Mouse (Mus musculus) erythroblast, embryonic 14.5 days (primary cell): Measurements from ENCODE around the gene Gm1123. TPM values are rescaled to one million over a fixed set of nuclear protein-coding genes. Genes with fewer than 3 reads are reported as not detected.

ENCODE experiments used
- H3K27me3 ChIP-seq: 2 replicates; pipeline ENCODE4 v1.6.1; 2012; ENCODE audit warnings: inconsistent platforms; ENCODE audit not compliant: control insufficient read depth
- H3K36me3 ChIP-seq: 2 replicates; pipeline ENCODE4 v1.6.1; 2012; ENCODE audit warnings: mild to moderate bottlenecking, inconsistent platforms; ENCODE audit not compliant: control insufficient read depth
- H3K4me1 ChIP-seq: 2 replicates; pipeline ENCODE4 v1.6.1; 2012; ENCODE audit warnings: inconsistent platforms; ENCODE audit not compliant: control insufficient read depth
- H3K4me3 ChIP-seq: replicated peaks from 2 replicates; pipeline ENCODE3; 2012; ENCODE audit warnings: moderate library complexity, mild to moderate bottlenecking, inconsistent platforms
- H3K9me3 ChIP-seq: 2 replicates; pipeline ENCODE4 v1.6.1; 2012; ENCODE audit warnings: low read length, inconsistent platforms, mixed read lengths; ENCODE audit not compliant: control insufficient read depth
- GATA1 ChIP-seq: IDR thresholded peaks from 2 replicates; pipeline ENCODE4 v1.6.1; 2012; ENCODE audit warnings: low read length, inconsistent platforms, mixed read lengths
- TAL1 ChIP-seq: IDR thresholded peaks from 3 replicates; pipeline ENCODE4 v1.6.1; 2012; ENCODE audit warnings: low read length, inconsistent platforms, mixed read lengths
- polyA plus RNA-seq: library from polyadenylated mRNA; stranded (reverse); fragments of >175 nt; gene quantifications from 2 replicates; pipeline ENCODE4 v1.2.3, GENCODE M21; 2012

Gm1123 gene
- polyA plus RNA-seq, result not detected in 2 replicates

GRCm38 (mm10) chr9:99035575-99035974 lies at the start of gene Gm1123:
TSS of gene Gm1123 (minus strand) at chr9:99035715.
- Histone ChIP-seq H3K27me3 (no peaks in the 10 kb centered on the region), H3K4me3 (no peak within 1 kb of the TSS), H3K4me1 (no peaks in the 10 kb centered on the region; the same call in 1 of the 2 replicates), H3K36me3 (peaks cover 51% of the 10 kb centered on the region), H3K9me3 (no peaks in the 10 kb centered on the region)
- TF ChIP-seq TAL1 (no peak), GATA1 (no peak)

- peaks cover 65% of the 10 kb centered on the region for H3K36me3 ChIP-seq
- no peak overlapping the region for H3K4me3 ChIP-seq
- no peaks in the 10 kb centered on the region for H3K9me3 ChIP-seq
- H3K27me3 ChIP-seq, result no peaks in the 10 kb centered on the region
- TF ChIP-seq GATA1, result no peak
- TF ChIP-seq TAL1, result no peak
- no peaks in the 10 kb centered on the region for H3K4me1 ChIP-seq
These were observed 46.2 kb upstream of the Gm1123 start for GRCm38 (mm10) chr9:99081718-99082117.

GRCm38 (mm10) chr9:99081308-99081707 lies 45.8 kb upstream of the Gm1123 start:
- TF ChIP-seq TAL1 (no peak), GATA1 (no peak)
- Histone ChIP-seq H3K9me3 (no peaks in the 10 kb centered on the region), H3K4me1 (no peaks in the 10 kb centered on the region), H3K4me3 (no peak overlapping the region), H3K36me3 (peaks cover 64% of the 10 kb centered on the region), H3K27me3 (no peaks in the 10 kb centered on the region)

GRCm38 (mm10) chr9:99080657-99081056 lies 45.1 kb upstream of the Gm1123 start:
- Histone ChIP-seq H3K9me3 (no peaks in the 10 kb centered on the region), H3K4me1 (no peaks in the 10 kb centered on the region), H3K4me3 (no peak overlapping the region), H3K27me3 (no peaks in the 10 kb centered on the region), H3K36me3 (peaks cover 60% of the 10 kb centered on the region)
- TF ChIP-seq TAL1, result no peak
- no peak for TF ChIP-seq GATA1

GRCm38 (mm10) chr9:99074462-99074861 lies 38.9 kb upstream of the Gm1123 start:
- Histone ChIP-seq H3K36me3 (peaks cover 63% of the 10 kb centered on the region), H3K9me3 (no peaks in the 10 kb centered on the region), H3K4me3 (no peak overlapping the region), H3K4me1 (no peaks in the 10 kb centered on the region), H3K27me3 (no peaks in the 10 kb centered on the region)
- TF ChIP-seq TAL1 (no peak), GATA1 (no peak)

- TF ChIP-seq GATA1 (no peak), TAL1 (no peak)
- H3K9me3 ChIP-seq, result no peaks in the 10 kb centered on the region
- no peak overlapping the region for H3K4me3 ChIP-seq
- H3K27me3 ChIP-seq, result no peaks in the 10 kb centered on the region
- no peaks in the 10 kb centered on the region for H3K4me1 ChIP-seq
- H3K36me3 ChIP-seq, result peaks cover 76% of the 10 kb centered on the region
These were observed 37.0 kb upstream of the Gm1123 start for GRCm38 (mm10) chr9:99072538-99072937.

GRCm38 (mm10) chr9:99065311-99065710 lies 29.8 kb upstream of the Gm1123 start:
- H3K9me3 ChIP-seq, result no peaks in the 10 kb centered on the region
- H3K36me3 ChIP-seq, result peaks cover 99% of the 10 kb centered on the region
- TF ChIP-seq TAL1 (no peak), GATA1 (no peak)
- H3K4me3 ChIP-seq, result no peak overlapping the region
- no peaks in the 10 kb centered on the region for H3K4me1 ChIP-seq
- no peaks in the 10 kb centered on the region for H3K27me3 ChIP-seq

GRCm38 (mm10) chr9:99064216-99064615 lies 28.7 kb upstream of the Gm1123 start:
- peaks cover 99% of the 10 kb centered on the region for H3K36me3 ChIP-seq
- TF ChIP-seq GATA1 (no peak), TAL1 (no peak)
- no peak overlapping the region for H3K4me3 ChIP-seq
- H3K4me1 ChIP-seq, result no peaks in the 10 kb centered on the region
- no peaks in the 10 kb centered on the region for H3K27me3 ChIP-seq
- H3K9me3 ChIP-seq, result no peaks in the 10 kb centered on the region

GRCm38 (mm10) chr9:99062544-99062943 lies 27.0 kb upstream of the Gm1123 start:
- no peak overlapping the region for H3K4me3 ChIP-seq
- no peaks in the 10 kb centered on the region for H3K9me3 ChIP-seq
- H3K36me3 ChIP-seq, result peaks cover 98% of the 10 kb centered on the region
- no peaks in the 10 kb centered on the region for H3K27me3 ChIP-seq
- H3K4me1 ChIP-seq, result no peaks in the 10 kb centered on the region
- TF ChIP-seq GATA1 (no peak), TAL1 (no peak)

- H3K9me3 ChIP-seq, result no peaks in the 10 kb centered on the region
- no peaks in the 10 kb centered on the region for H3K27me3 ChIP-seq
- H3K36me3 ChIP-seq, result peaks cover 83% of the 10 kb centered on the region
- H3K4me1 ChIP-seq, result no peaks in the 10 kb centered on the region
- TF ChIP-seq TAL1 (no peak), GATA1 (no peak)
- H3K4me3 ChIP-seq, result no peak overlapping the region
These were observed 22.2 kb upstream of the Gm1123 start for GRCm38 (mm10) chr9:99057751-99058150.
